Mouse (Mus musculus) A20 (cell line): ENCODE results near the gene Pqlc3.
A peak's percentile ranks its signal among the peaks of the same experiment; 100 is the strongest.

Experiments used
- DNase-seq: peaks from one replicate; pipeline ENCODE4 v3.0.0-alpha.2; 2011; ENCODE audit warnings: low read depth, low spot score

The Pqlc3 gene

GRCm38 (mm10) chr12:17009466-17009865, 9.3 kb upstream of the Pqlc3 start:
- peak; percentile 39 for DNase-seq

DNA sequence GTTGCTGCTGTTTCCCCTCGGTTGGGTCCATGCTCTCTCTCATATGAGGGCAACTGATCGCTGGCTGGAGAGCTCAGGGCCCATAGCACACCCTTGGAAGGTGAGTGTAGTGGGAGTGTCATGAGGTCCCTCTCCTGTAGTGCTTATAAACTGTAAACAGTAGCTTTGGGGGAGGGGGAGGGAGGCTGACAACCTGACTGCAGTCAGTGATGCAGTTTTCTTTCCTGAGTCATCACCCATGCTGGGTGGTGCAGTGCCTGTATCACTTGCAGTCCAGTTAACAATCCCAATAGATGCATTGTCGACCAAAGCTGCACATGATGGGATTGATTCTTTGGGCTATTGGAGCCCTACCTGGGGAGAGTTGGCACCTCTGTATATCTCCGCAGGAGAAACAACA, 1.0 kb upstream of the Pqlc3 start:
- peak; percentile 24 for DNase-seq

DNA sequence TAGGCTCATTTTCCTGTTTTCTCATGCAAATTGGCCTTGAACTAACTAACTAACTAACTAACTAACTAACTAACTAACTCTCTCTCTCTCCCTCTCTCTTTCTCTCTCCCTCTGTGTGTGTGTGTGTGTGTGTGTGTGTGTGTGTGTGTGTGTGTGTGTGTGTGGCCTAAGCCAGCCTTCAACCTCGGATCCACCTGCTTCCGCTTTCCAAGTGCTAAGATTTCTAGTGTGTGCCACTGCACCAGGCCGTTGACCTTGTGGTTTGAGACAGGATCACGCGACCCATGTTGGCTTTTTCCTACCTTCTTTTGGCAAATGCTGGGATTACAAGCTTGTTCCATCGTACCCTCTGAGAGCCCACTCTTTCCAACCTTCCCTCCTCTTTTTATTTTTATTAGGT, 420 bp upstream of the Pqlc3 start:
- DNase-seq: peak; percentile 48

- peak; percentile 66 for DNase-seq
Measured at GRCm38 (mm10) chr12:16999146-16999545, 1.1 kb downstream of the Pqlc3 start.

DNA sequence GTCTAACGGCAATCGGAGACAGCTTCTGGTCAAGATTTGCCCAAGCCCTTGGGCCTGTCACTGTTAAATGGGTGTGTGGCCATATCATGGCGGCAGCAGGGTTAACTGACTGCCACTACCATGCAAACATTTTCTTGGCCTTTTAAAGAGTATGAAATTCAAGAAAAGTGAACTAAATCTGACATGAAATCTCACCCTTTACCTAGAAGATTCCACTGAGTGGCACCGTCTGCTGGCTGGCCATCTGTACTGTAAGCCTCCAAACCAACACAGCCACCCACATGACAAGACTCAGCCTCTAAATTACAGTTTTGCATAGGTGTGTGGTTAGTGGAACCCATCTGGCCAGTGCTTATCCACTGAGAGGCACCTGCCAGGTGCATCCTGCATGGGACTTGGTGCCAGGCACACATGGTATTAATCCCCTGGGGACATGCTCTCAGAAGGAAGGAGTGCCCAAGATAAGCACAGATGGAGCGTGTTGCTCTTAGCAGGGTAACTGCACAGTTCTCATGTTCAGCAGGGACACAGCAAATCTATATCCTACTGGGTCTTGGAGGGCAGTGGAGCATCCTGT, 3.2 kb downstream of the Pqlc3 start:
- DNase-seq: peak; percentile 88

DNA sequence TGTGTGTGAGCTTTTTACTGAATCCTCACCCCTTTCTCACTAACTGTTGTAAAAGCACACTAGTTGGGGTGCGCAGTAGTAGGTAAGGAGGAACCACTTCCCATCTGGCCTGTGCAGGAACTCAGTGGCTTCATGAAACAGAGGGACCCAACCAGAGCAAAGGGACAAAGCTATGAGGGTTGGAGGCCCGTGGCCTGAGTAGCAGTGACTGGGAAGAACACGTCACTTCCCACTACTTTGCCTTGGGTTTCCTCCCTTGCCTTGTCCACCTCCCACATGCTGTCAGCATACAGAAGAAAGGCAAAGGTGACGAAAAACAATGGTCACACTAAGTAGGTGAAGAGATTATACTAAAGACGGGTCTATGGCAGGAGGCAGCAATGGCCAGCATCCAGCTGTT, 3.9 kb downstream of the Pqlc3 start:
- DNase-seq: no peak

DNA sequence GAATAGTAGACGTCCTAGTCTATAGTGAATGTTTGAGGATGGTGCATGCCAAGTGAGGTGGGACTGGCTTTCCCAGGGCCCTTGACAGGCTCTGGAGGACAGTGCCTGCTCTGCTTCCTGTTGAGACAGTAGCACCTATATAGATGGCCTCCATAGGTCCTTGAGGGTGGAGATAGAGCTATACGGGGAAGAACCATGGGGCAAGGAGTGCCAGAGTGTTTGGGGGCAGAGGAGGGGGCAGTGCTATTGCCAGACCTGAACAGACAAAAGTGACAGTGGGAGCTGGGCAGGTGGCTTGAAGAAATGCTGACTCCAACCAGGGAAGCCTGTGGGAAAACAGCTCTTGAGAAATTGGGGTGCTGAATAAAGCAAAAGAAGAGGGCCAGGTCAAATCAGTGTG, 5.9 kb downstream of the Pqlc3 start:
- DNase-seq: no peak

DNA sequence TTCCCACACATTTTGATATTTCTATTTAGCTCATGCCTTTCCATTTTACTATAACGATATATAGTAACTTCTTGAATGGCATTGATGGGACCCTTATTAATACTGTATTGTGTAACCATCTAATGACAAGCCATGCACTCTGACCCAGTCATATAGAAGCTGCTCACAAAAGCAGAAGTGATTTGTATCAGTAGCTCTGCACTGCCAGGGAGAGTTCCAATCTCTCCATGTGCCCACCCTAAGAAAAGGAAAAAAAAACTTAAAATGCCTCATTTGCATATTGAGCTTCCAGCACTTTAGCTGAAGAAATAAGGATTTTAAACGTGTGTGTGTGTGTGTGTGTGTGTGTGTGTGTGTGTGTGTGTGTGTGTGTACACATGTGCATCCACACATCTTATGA, 7.9 kb downstream of the Pqlc3 start:
- DNase-seq: no peak

GRCm38 (mm10) chr12:16991376-16991775, 8.8 kb downstream of the Pqlc3 start:
- DNase-seq: no peak

GRCm38 (mm10) chr12:16985778-16986177, 14.4 kb downstream of the Pqlc3 start:
- no peak for DNase-seq

- no peak for DNase-seq
Measured at GRCm38 (mm10) chr12:16977120-16977519, 23.1 kb downstream of the Pqlc3 start.

DNA sequence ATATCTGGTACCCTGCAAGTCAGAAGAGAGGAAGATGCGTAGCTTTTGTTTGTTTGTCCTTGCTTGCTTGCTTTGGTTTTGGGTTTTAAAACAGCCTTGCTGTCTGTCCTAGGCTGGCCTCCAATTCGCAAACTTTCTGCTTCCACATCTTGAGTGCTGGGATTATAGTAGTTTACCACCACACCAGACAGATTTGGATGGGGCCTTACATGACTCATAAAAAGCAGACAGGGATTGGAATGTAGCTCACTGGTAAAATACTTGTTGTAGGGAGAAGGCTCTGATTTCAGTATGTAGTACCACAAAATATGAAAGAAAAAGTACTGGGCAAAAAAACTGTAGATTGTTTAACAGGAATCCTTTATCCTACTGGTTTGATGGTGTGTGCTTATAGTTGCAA, 33.4 kb downstream of the Pqlc3 start:
- no peak for DNase-seq

- peak; percentile 84 for DNase-seq
Measured at GRCm38 (mm10) chr12:16963354-16963753, 36.9 kb downstream of the Pqlc3 start.

DNA sequence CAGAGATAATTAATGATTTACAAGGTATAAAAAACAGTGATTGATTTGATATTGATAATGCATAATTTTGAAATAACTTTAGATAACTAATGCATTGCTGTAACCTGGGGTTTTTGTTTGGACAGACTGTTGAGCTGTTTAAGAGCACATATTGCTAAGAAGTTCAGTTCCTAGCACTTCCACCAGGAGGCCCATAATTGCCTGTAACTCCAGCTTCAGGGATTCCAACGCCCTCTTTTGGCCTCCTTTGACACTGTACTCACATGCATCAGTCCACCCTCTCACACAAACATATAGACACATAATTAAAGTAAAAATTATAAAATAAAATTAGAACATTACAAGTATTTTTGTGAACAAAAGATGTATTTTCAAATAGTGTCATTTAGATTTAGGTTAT, 41.4 kb downstream of the Pqlc3 start:
- DNase-seq: peak; percentile 46

GRCm38 (mm10) chr12:16948239-16948638, 52.0 kb downstream of the Pqlc3 start:
- no peak for DNase-seq

GRCm38 (mm10) chr12:16941976-16942375, 58.2 kb downstream of the Pqlc3 start:
- no peak for DNase-seq
